Mouse (Mus musculus) T-cell, adult 2 months (primary cell): ENCODE data around the gene Eri3.
A peak's percentile ranks its signal among the peaks of the same experiment; 100 is the strongest.

Source experiments
- DNase-seq: peaks from one replicate; pipeline ENCODE4 v3.0.0; 2022; ENCODE audit warnings: low spot score

The Eri3 gene

GRCm38 (mm10) chr4:117550140-117550851 lies at the start of gene Eri3:
Gene Eri3 (plus strand): TSS chr4:117550365.
- DNase-seq = peak; percentile 97

GRCm38 (mm10) chr4:117518246-117518645 lies 31.9 kb upstream of the Eri3 start:
- no peak for DNase-seq

DNA sequence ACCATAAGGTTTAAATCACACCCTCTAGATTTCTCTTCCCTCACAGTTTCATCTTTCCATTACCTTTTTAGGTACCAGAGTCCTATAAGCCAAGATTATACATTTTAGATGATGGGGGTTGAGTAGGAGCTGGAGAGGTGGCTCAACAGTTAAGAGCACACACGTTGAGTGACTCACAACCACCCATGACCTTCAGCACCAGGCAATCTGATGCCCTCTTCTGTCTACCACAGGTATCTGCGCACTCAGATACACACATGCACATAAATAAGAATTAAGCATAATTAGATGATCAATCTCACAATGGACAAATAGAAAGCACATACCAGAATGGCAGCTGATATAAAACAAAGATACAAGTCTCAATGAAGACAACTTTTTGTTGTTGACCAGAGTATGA lies 28.8 kb upstream of the Eri3 start:
- DNase-seq = no peak

DNA sequence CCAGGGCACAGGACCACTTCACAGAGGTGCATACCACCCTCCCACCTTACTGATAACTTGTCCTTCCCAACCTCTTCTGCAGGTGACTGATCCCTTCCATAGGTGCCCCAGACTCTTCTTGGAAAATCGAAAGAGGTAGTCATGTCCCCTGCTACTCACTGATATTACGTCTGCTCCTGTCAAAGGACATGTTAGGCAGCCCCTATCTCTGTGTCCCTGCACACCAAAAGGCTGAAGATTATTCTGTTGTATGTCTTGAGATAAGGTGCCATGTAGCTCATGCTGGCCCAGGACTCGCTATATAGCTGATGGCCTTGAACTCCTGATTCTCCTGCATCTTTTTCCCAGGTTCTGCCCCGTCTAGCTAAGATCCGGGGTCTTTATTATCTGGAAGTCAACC lies 24.2 kb upstream of the Eri3 start:
- no peak for DNase-seq

GRCm38 (mm10) chr4:117527116-117527899 lies 22.9 kb upstream of the Eri3 start:
- no peak for DNase-seq

DNA sequence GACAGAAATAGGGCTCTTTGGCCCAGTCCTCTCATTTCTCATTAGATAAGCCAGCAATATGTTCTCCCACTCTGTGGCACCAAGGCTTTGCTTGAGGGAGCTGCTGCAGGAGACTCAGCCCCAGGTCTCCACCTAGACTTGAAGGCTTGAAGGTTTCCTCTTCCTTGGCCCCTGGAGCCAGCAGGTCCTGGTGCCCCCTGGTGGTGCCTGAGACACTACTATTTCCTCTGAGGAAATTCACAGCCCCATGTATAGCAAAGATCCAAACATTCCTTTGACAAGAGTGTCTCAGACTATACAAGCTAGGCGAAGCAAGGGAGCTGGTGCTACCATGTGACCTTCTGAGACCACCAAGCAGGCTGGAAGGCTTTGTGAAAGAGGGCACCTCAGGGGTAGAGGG lies 22.2 kb upstream of the Eri3 start:
- DNase-seq = peak; percentile 14

DNA sequence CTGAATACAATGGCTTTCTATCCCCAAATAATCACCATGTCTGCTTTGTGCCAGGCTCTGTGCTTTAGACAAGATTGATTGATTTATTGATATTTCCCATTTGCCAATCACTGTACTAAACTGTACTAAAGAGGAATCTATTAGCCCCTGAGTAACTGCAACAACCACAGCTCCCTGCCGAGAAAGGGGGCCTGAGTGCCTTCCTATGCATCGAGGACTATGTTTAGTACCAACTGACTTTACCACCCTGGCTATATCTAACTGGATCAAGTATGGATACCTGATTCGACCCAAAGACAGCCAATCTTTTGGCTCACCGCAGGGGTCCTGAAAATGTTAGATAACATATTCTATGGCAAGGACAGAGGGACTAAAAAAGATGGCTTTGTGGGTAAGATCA lies 20.3 kb upstream of the Eri3 start:
- no peak for DNase-seq

- DNase-seq = no peak
Observed at GRCm38 (mm10) chr4:117535496-117536200, 14.5 kb upstream of the Eri3 start.

DNA sequence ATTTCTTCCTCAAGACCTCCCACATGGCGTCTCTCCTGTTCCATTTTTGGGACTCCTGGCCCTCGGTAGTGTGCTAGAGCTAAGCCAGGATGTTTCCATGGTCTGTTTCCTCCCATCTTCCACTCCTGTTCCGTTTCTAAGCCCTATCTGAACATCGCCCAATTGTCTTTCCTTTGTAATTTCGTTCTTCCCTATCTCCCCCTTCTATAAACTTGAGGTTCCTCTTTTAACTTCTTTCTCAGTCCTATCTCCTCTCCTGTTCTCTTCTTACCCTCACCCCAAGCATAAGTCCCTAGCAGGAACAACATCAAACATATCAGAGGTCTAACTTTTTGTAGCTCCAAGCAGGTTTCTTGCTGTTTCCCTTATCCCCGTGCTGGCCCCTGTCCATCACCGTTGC lies 13.2 kb upstream of the Eri3 start:
- no peak for DNase-seq

DNA sequence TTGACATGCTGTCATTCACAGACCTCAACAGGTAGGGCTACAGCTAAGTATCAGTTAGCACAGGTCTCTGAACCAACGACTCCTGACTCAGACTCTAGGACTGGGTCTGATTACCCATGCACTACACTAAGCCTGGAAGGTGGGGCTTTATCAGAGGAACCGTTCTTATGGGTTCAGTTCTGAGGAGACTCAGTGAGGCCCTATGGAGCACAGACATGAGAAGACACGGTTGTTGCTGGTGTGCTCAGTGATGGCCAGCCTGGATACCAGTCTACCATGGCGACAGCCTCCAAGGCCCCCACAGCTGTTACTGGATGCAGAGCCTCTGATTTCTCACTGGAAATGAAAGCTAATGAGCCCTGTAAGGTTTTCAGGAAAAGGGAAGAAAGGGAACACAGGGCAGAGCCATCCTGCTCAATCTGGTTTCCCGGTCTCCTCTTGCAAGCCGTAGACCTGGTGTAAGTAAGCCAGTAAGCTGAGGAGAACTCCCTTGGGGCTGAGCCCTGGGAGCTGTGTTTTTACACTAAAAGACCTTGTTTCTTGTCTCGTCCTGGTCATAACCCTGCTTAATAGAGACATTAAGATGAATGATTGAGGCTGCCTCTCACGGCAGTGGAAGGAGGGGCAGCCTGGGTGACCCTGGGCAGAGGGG lies 10.7 kb upstream of the Eri3 start:
- DNase-seq = no peak

DNA sequence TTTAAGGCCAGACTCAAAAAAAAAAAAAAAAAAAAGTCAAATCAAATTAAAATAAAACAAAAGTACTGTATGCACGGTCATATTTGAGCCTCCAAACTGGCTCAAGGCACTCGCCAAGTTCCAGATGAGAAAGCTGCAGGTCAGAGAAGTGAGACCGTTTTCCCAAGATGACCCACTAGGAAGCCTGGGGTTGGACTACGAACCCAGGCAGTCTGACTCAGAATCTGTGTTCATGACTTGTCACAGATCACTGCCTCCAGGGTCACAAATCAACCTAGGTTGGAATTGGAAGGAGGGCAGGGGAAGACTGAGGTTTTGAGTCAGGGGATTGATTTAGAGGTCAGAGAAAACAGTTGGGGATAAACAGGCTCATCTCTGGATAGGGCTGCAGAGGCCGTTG lies 9.6 kb upstream of the Eri3 start:
- DNase-seq = no peak

DNA sequence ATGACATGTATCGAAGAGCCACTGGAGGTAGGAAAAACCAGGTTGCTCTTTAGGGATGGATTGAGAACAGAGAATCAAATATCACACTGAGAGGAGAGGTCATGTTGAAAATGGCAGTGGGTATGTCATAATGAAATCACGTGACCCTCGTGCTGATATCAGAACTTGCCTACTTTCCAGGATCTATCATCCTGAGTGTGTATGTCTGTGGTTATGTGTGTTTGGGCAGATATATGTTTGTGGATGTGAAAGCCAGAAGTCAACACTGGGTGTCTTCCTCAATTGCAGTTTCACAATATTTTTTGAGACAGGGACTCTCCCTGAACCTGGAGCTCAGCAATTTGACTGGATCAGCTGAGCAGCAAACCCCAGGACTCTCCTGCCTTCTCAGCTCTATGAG lies 4.7 kb upstream of the Eri3 start:
- no peak for DNase-seq

- DNase-seq = no peak
Observed at GRCm38 (mm10) chr4:117546616-117547015, 3.5 kb upstream of the Eri3 start.

GRCm38 (mm10) chr4:117549576-117549975 lies 589 bp upstream of the Eri3 start:
- DNase-seq = no peak

- no peak for DNase-seq
Observed at GRCm38 (mm10) chr4:117551144-117552000, 1.2 kb downstream of the Eri3 start.

GRCm38 (mm10) chr4:117555495-117555894 lies 5.3 kb downstream of the Eri3 start:
- no peak for DNase-seq

- no peak for DNase-seq
Observed at GRCm38 (mm10) chr4:117556372-117556771, 6.2 kb downstream of the Eri3 start.

DNA sequence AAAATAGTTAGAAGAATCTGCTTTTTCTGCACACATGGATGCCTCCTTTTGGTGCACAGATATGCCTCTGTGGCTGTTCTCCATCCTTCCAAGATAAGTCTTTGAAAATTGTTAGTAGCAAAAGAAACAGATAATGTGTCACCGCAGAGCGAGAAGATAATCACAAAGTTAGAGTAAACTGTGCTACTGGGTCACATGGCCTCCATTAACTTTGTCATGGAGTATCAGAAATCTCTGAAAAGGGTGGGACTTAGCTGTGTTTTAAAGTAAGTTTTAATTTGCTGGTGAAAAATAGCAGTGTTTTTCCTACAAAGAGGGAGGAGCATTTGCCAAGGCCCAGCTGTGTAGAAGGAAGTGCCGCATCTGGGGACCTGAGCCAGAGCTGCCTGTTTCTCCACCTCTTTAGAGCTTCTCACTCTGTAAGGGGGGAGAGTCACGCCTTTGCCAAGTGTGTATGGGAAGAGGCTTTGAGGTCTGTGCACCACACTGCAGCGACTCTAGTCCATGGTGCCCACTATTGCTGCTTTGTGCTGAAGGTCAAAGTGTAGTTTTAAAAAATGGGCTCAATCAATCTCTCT lies 7.0 kb downstream of the Eri3 start:
- DNase-seq = no peak

- no peak for DNase-seq
Observed at GRCm38 (mm10) chr4:117563967-117564366, 13.8 kb downstream of the Eri3 start.

- DNase-seq = no peak
Observed at GRCm38 (mm10) chr4:117568846-117569245, 18.7 kb downstream of the Eri3 start.

DNA sequence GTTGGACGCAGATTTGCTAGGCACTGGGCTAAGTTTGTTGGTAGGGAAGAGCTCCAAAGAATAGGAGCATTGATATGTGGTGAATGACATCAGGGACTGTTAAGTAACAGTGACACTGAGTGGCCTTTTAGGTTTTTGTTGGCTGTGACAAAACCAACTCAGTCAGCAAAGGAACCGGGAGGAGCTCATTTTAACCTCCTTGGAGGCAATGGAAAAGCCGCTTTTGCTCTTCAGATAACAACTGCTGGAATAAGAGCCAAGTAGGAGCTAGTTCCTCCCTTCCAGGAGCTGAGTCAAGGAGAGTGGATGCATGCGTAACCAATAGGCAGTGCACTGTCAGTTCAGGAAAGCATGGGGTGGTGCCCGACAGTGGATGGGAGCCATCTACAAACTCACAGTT lies 20.8 kb downstream of the Eri3 start:
- DNase-seq = no peak
